Mouse (Mus musculus): Measurements from ENCODE around the gene Sh3pxd2a. TPM values are rescaled to one million over a fixed set of nuclear protein-coding genes. Genes with fewer than 3 reads are reported as not detected.

Sh3pxd2a gene
- polyA plus RNA-seq, 1 experiment from 2014 or later = 1.7 TPM

DNA sequence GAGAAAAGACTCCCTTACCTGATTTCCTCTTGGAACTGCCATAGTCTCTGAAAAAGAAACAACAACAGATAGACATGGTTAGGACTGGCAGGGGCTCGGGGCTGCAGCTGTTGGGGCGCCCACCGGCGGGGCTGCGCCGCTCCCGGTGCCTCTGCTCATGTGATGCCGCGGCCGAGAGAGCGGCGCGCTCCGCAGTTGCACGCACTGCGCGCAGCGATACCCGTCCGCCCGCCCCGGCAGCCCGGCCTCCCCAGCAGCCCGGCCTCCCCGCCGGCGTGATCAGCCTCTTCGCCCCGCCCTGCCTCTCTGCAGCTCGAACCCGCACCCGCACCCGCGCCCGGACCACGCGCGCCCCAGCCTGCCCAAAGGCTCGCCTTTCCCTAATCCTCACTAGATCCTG, 120.8 kb downstream of the Sh3pxd2a start:
- no peaks in the 10 kb centered on the region for H3K9me3 ChIP-seq (replicated peaks)
- H3K27ac ChIP-seq (replicated peaks) = peak overlapping the region; percentile 55
- H3K36me3 ChIP-seq = no peaks in the 10 kb centered on the region
- H3K4me1 ChIP-seq = peaks cover 38% of the 10 kb centered on the region
- H3K27me3 ChIP-seq (ENCODE audit: low read depth, poor library complexity, severe bottlenecking) = peaks cover 90% of the 10 kb centered on the region
- peak; percentile 59 for DNase-seq (ENCODE audit: low spot score)
- peak overlapping the region; percentile 56 for H3K4me3 ChIP-seq
- WGBS = under 1% methylated on average over 39 of the region's 39 CpGs

DNA sequence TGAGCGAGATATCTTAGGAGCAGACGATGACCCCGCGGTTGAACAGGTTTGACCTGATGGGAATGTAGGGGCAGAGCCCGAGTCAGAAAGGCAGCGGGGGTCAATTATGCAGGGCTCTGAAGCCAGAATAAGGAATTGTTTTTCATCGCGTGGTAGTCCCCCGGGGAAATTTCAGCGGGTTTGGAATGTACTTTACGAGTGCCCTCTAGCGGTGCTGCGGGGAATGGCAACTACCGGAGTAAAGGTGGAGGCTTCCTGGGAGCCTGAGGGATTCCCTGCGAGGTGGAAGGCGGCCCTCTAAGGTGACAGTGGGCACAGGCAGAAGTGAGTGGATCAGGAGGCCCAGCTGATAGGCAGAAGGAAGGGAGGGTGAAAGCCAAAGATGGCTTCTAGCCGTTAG, 125.0 kb downstream of the Sh3pxd2a start:
- Histone ChIP-seq H3K36me3 (no peaks in the 10 kb centered on the region), H3K27me3 (ENCODE audit: low read depth, poor library complexity, severe bottlenecking) (peaks cover 61% of the 10 kb centered on the region), H3K4me1 (peaks cover 52% of the 10 kb centered on the region), H3K4me3 (peak overlapping the region; percentile 50), H3K9me3 (replicated peaks) (no peaks in the 10 kb centered on the region), H3K27ac (replicated peaks) (peak overlapping the region; percentile 42; the same call in 1 of the 2 replicates)
- WGBS = 3% methylated on average over 17 of the region's 17 CpGs
- peak; percentile 85 for DNase-seq (ENCODE audit: low spot score)

DNA sequence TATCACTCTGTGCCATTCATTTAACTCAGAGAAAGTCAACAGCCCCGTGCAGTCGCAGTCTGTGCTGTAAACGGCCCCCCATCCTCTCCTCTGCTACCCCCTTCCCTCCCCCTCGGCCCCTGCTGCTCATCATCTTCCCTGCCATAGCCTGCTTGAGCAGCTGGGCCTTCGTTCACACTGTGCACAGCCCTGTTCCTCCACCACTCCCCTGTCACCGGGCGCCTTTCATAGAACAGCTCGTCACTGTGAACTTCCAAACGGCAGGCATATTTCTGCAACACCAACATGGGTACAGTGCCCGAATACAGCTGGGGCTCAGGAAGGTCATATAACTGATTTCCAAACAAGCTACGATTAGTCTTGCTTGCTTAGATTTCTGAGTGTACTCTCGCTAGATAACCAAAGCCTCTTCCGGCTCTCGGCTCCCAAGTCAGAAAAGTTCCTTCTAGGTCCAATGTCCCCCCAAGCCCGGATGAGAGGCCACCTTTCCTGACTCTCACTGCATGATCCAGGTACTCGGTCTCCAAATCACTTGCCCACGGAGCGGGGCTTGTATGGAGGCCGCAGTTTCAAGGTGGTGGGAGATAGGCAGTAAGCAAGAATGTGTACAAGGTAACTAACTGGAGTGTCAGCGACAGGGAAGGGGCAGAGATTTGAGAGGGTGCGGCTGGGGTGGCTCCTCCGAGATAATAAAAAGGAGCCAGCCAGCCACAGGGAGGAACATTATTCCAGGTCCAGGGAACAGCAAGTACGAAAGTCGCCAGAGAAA, 125.6 kb downstream of the Sh3pxd2a start:
- peak overlapping the region; percentile 50 for H3K4me3 ChIP-seq
- H3K9me3 ChIP-seq (replicated peaks) = no peaks in the 10 kb centered on the region
- H3K27me3 ChIP-seq (ENCODE audit: low read depth, poor library complexity, severe bottlenecking) = peaks cover 56% of the 10 kb centered on the region
- WGBS = 28% methylated on average over 24 of the region's 24 CpGs
- DNase-seq (ENCODE audit: low spot score) = peak; percentile 36
- no peaks in the 10 kb centered on the region for H3K36me3 ChIP-seq
- peaks cover 47% of the 10 kb centered on the region for H3K4me1 ChIP-seq
- H3K27ac ChIP-seq (replicated peaks) = peak overlapping the region; percentile 42; the same call in 1 of the 2 replicates

DNA sequence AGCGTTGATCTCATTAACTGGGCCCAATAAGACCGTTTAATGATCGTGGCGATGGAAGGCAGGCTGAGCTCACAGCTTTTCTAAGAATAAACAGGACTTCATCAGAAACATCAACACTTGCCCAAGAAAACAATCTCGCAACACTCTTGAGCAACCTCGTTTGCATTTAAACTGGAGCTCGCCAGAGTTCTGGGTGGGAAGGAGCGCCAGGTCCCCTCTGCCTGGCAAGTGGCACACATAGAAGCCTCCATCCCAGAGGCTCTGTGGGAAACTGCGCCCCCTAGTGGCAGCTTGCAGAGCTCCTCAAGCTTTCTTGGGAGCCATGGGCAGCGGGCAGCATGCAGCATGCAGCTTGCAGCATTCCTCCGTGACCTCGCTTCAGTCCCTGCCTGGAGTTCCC, 126.5 kb downstream of the Sh3pxd2a start:
- peak overlapping the region; percentile 50 for H3K4me3 ChIP-seq
- H3K4me1 ChIP-seq = peaks cover 46% of the 10 kb centered on the region
- WGBS = 29% methylated on average over 12 of the region's 12 CpGs
- H3K27ac ChIP-seq (replicated peaks) = 0 out of 2 replicates have a peak overlapping the region, but pooled peaks have one; percentile 10
- H3K27me3 ChIP-seq (ENCODE audit: low read depth, poor library complexity, severe bottlenecking) = peaks cover 47% of the 10 kb centered on the region
- H3K9me3 ChIP-seq (replicated peaks) = no peaks in the 10 kb centered on the region
- no peaks in the 10 kb centered on the region for H3K36me3 ChIP-seq
- peak; percentile 93 for DNase-seq (ENCODE audit: low spot score)

DNA sequence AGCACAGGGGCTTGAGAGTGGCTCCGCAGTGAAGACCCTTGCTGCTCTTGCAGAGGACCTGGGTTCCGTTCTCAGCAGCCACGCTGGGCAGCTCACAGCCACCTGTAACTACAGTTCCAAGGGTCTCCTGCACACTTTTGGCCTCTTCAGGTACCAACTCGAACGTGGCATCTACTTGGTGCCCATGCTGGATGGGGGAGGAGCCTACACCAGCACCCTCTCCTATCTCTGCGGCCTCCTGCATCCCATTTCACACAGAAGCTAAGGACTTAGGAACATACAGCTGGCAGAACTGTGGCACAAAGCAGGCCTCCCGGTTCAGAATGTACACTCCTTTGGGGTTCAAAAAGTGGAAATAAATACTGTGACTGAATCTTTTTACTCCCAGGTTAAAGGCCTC, 127.0 kb downstream of the Sh3pxd2a start:
- H3K36me3 ChIP-seq = no peaks in the 10 kb centered on the region
- peaks cover 41% of the 10 kb centered on the region for H3K4me1 ChIP-seq
- WGBS = 76% methylated on average over 7 of the region's 7 CpGs
- no peaks in the 10 kb centered on the region for H3K9me3 ChIP-seq (replicated peaks)
- no peak overlapping the region for H3K27ac ChIP-seq (replicated peaks)
- DNase-seq (ENCODE audit: low spot score) = no peak
- H3K4me3 ChIP-seq = no peak overlapping the region
- H3K27me3 ChIP-seq (ENCODE audit: low read depth, poor library complexity, severe bottlenecking) = peaks cover 42% of the 10 kb centered on the region

DNA sequence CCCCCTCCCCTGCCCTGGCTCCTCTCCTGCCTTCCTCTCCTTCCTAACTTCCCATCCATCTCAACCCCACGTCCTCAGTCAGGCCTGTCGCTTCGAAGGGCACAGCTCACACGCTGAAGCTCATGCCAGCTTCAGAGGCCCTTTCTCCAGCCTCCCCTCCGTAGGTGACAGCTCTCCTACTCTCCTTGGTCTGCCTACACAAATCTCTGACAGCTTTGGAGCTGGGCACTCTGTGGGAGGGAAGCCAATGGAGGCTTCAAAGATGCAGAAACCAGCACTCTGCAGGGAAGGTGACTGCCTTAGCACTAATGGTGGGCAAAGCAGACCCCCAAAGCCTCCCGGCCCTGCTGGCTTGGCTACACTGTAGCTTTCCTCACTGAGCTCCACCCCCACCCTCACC, 128.9 kb downstream of the Sh3pxd2a start:
- Histone ChIP-seq H3K4me1 (peaks cover 53% of the 10 kb centered on the region), H3K4me3 (no peak overlapping the region), H3K27ac (replicated peaks) (peak overlapping the region; percentile 52), H3K9me3 (replicated peaks) (no peaks in the 10 kb centered on the region), H3K36me3 (no peaks in the 10 kb centered on the region), H3K27me3 (ENCODE audit: low read depth, poor library complexity, severe bottlenecking) (peaks cover 22% of the 10 kb centered on the region)
- DNase-seq (ENCODE audit: low spot score) = no peak
- WGBS = 79% methylated on average over 6 of the region's 6 CpGs

DNA sequence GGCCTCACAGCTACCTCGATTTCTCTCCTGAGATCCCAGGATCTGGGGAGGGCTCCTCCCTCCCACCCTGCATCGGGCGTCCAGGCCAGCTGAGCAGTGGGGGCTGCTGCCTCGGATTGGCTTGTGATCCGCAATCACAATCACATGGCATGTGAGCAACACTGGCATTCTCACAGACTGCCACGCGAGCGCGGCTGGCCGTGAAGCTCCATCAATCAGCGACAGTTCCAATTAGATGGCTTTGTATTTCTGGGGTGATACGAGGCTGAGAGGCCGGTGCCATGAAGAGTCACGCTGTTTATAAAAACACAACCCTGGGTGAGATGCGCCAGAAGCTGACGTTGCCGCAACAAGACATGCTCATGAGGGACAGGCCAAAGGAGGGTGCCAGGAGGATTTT, 129.5 kb downstream of the Sh3pxd2a start:
- Histone ChIP-seq H3K9me3 (replicated peaks) (no peaks in the 10 kb centered on the region), H3K27ac (replicated peaks) (peak overlapping the region; percentile 52), H3K27me3 (ENCODE audit: low read depth, poor library complexity, severe bottlenecking) (peaks cover 17% of the 10 kb centered on the region), H3K36me3 (no peaks in the 10 kb centered on the region), H3K4me1 (peaks cover 55% of the 10 kb centered on the region), H3K4me3 (no peak overlapping the region)
- DNase-seq (ENCODE audit: low spot score) = no peak
- WGBS = 84% methylated on average over 17 of the region's 17 CpGs

DNA sequence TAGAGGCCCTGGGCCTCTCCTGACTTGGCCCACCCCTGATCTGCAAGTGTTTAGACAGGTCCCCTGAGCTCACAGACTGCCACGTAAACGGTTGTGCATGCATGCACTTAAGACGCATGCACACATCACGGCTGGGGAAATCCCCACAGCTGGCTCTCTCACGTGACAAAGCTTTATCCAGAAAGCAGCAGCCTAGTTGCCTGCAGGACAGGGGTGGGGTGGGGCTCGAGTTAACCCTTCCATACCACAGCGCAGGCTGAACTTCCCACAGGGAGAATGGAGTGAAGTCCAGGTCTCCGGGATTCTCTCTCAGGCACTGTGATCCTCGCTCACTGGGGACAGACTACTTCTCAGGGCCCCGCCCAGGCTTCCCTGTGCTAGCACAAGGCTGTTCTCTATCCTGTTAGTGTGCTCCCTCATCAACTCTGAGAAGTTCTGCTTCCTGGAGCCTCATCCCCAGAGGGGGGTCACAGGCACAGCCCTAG, 133.4 kb downstream of the Sh3pxd2a start:
- Histone ChIP-seq H3K36me3 (no peaks in the 10 kb centered on the region), H3K27ac (replicated peaks) (peak overlapping the region; percentile 79), H3K4me1 (peaks cover 59% of the 10 kb centered on the region), H3K27me3 (ENCODE audit: low read depth, poor library complexity, severe bottlenecking) (no peaks in the 10 kb centered on the region), H3K9me3 (replicated peaks) (no peaks in the 10 kb centered on the region), H3K4me3 (no peak overlapping the region; the same call in 1 of the 2 replicates)
- WGBS = 16% methylated on average over 10 of the region's 10 CpGs
- DNase-seq (ENCODE audit: low spot score) = peak; percentile 66

DNA sequence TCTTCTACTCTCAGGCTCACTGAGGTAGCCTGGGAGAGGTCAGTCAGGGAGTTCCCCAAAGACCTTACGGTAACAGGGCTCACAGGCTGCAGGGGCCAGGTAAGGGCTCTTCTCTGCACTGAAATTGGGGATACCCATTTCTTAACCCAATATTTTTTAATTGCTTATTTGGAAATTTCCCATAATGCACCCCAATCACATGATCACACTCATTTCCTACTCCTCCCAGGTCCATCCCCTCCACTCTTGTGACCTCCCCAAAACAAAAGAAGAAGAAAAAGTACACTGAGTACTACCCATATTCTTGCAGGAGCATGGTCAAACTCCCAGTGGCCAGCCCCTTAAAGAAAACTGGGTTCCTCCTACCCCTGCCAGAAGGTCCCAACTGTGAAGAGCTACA, 135.1 kb downstream of the Sh3pxd2a start:
- 88% methylated on average over 1 of the region's 1 CpGs for whole genome bisulfite sequencing
- no peaks in the 10 kb centered on the region for H3K36me3 ChIP-seq
- H3K4me3 ChIP-seq = no peak overlapping the region
- no peaks in the 10 kb centered on the region for H3K27me3 ChIP-seq (ENCODE audit: low read depth, poor library complexity, severe bottlenecking)
- no peak for DNase-seq (ENCODE audit: low spot score)
- peak overlapping the region; percentile 72 for H3K27ac ChIP-seq (replicated peaks)
- H3K9me3 ChIP-seq (replicated peaks) = no peaks in the 10 kb centered on the region
- peaks cover 52% of the 10 kb centered on the region for H3K4me1 ChIP-seq

DNA sequence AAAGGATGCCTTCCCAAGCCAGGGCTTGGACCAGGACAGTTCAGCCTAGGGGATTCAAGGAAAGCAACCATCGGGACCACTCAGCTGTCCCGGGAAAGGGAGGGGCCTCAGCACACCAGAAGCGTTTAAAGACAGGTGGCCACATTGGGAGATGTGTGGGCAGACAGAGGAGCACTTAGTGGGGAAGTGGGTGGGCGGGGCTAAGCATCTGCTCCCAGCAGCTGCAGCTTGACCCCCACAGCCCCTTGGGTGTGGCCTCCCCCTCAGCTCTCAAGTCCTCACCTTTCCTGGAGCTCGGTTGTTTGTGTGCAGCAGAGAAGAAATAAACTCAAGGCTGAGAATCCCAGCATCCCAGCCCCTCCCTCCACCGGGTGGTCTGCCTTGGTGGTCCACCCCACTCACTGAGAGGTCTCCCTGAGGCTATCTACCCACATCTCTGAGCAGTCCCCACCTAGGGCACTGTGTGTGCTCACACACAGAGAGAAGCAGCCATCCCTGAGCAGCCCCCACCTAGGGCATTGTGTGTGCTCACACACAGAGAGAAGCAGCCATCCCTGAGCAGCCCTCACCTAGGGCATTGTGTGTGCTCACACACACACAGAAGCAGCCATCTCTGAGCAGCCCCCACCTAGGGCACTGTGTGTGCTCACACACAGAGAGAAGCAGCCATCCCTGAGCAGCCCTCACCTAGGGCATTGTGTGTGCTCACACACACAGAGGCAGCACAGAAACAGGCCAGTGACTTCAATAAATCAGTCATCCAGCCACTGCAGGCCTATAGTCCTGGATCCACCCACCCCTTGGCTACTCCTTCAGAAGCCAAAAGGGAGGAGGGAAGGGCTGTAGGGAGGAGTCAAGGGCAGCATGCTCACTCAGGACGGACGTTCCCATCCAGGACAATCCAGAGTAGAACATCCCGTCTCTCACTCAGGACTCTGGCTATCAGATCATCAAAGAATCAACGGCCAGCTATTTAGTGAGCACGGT, 136.0 kb downstream of the Sh3pxd2a start:
- no peak for DNase-seq (ENCODE audit: low spot score)
- WGBS = 29% methylated on average over 11 of the region's 11 CpGs
- H3K36me3 ChIP-seq = no peaks in the 10 kb centered on the region
- peaks cover 54% of the 10 kb centered on the region for H3K4me1 ChIP-seq
- no peaks in the 10 kb centered on the region for H3K9me3 ChIP-seq (replicated peaks)
- no peak overlapping the region for H3K4me3 ChIP-seq
- peak overlapping the region; percentile 72 for H3K27ac ChIP-seq (replicated peaks)
- H3K27me3 ChIP-seq (ENCODE audit: low read depth, poor library complexity, severe bottlenecking) = no peaks in the 10 kb centered on the region

DNA sequence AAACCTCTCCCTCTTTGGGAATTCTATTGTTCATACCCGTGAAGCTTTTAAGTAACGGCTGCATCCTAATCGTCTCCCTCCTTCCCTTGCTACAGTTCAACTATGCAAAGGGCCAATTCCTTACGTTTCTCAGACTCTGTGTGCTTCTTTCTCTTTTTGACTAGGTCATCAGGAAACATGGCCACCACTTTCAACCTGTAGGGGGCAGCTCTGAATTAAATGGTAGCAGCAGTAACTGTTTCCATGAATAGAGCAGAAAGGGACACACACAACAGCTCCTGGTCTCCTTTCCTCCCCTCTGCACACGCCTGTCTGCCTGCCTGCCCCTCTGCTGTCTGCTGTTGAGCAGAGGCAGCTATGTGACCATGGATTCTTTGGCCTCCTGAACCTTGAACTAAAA, 138.3 kb downstream of the Sh3pxd2a start:
- peaks cover 45% of the 10 kb centered on the region for H3K4me1 ChIP-seq
- DNase-seq (ENCODE audit: low spot score) = peak; percentile 43

DNA sequence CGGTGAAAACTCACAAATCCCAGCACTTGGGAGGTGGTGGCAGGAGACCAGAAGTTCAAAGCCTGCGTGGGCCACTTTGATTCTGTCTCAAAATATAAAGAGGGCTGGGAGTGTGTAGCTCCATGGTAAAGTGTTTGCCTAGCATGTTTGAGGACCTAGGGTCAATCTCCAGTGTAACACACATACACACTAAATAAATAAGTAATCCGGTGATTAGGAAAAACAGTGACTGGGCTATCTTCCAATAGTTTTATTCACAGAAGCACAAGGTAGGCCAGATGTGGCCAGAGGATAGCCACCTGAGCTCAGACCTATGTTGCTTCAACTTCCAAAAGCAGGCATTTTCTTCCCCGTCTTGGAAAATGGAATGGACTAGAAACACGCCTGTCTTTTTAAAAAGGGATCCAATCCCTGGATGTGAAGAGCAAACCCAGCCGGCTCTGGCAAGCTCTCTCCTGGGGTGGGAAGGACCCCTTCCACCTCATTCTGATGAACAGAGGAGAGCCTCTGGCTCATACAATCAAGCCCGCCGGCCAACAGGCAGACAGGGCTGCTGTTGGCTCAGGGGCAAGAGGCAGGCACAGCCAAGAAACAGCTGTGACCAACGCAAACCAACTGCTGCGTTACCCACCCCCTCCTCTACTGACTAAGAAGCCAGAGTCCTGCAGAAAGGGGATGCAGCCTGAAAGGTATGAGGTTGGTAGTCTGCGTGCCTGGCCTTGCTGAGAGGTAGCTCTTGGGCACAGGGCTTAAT, 140.9 kb downstream of the Sh3pxd2a start:
- 70% methylated on average over 11 of the region's 11 CpGs for WGBS
- H3K4me1 ChIP-seq = peaks cover 52% of the 10 kb centered on the region
- H3K9me3 ChIP-seq (replicated peaks) = no peaks in the 10 kb centered on the region
- H3K36me3 ChIP-seq = no peaks in the 10 kb centered on the region
- no peak overlapping the region for H3K4me3 ChIP-seq
- DNase-seq (ENCODE audit: low spot score) = no peak
- no peak overlapping the region for H3K27ac ChIP-seq (replicated peaks)
- no peaks in the 10 kb centered on the region for H3K27me3 ChIP-seq (ENCODE audit: low read depth, poor library complexity, severe bottlenecking)

More for the DNA sequence above, 138.3 kb downstream of the Sh3pxd2a start:
- H3K36me3 ChIP-seq = no peaks in the 10 kb centered on the region
- 0 out of 2 replicates have a peak overlapping the region, but pooled peaks have one; percentile 10 for H3K27ac ChIP-seq (replicated peaks)
- no peaks in the 10 kb centered on the region for H3K9me3 ChIP-seq (replicated peaks)
- no peak overlapping the region for H3K4me3 ChIP-seq
- no peaks in the 10 kb centered on the region for H3K27me3 ChIP-seq (ENCODE audit: low read depth, poor library complexity, severe bottlenecking)
- WGBS = 44% methylated on average over 5 of the region's 5 CpGs
